21 mouse cellular contexts compared by ENCODE assay signal in the genomic region with DNA sequence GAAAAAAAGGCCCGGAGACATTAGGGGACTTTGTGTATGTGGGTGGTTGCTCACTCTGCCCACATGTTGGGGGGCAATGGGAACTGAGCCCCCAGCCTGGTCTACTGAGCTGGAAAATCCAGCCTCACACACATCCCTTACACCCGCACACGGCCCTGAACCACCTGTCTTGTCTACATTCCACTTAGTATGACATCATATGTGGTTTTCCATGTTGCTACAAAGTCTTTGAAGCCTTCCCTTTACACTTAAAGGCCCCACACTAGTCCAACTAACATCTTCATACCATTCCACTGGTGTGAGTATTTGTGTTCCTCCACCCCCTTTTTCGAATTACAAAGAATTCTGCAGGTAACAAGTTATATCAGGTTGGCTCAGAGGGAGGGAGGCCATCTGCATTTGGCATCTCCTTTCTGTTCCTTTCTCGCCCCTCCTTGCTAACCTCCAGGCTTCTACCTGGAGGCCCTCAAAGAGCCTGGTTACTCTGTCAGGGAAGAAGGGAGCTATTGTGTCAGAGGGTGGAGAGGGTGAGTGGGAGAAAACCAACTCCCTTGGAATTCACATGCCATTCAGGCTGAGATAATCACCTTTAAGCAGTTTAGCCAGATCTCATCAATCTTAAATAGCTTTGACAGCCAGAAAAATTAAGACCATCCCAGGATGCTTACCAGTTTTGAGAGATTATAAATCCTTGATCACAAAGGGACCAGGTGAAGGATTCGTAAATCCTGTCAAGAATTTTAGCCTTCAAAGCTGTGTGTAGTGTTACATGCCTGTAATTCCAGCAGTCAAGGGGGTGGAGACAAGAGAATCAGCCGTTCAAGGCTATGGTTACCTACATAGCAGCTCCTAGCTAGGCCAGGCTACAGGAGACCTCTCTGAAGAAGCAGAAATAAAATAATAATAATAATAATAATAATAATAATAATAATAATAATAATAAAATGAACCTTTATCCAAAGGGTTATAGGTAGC. TPM values are rescaled to one million over a fixed set of nuclear protein-coding genes. Genes with fewer than 3 reads are reported as not detected.
DNase-seq lines count a peak whose midpoint lies in the region; ATAC-seq and TF ChIP-seq lines count a peak whose summit lies in the region.
"Had no signal": no experiment of that assay in that cellular context is flagged by ENCODE, and none has a peak within 500 bp of the region (broad histone marks: within the 10 kb centered on the region; RNA-seq: fewer than 3 reads in every experiment).

No protein-coding gene starts in this region.

- no peak overlapping the region for H3K4me2 ChIP-seq in lung, embryonic 14.5 days
- no peak overlapping the region for H3K4me2 ChIP-seq in embryonic facial prominence, embryonic 13.5 days
- H3K4me2 ChIP-seq: hindbrain, embryonic 13.5 days; neural tube, embryonic 13.5 days had no signal

- H3K36me3 ChIP-seq in lung, embryonic 14.5 days (ENCODE audit: insufficient read depth) = no peaks in the 10 kb centered on the region
- no peaks in the 10 kb centered on the region for H3K36me3 ChIP-seq in embryonic facial prominence, embryonic 13.5 days
- H3K36me3 ChIP-seq: hindbrain, embryonic 13.5 days; neural tube, embryonic 13.5 days had no signal

- no peaks in the 10 kb centered on the region for H3K9me3 ChIP-seq in lung, embryonic 14.5 days (ENCODE audit: low read depth, low read length)
- no peaks in the 10 kb centered on the region for H3K9me3 ChIP-seq in embryonic facial prominence, embryonic 13.5 days
- H3K9me3 ChIP-seq: hindbrain, embryonic 13.5 days; megakaryocyte, embryonic 14.5 days; neural tube, embryonic 13.5 days had no signal

- H3K4me1 ChIP-seq in lung, embryonic 14.5 days (ENCODE audit: insufficient read depth) = no peaks in the 10 kb centered on the region
- no peaks in the 10 kb centered on the region; the same call in 1 of the 2 replicates for H3K4me1 ChIP-seq in embryonic facial prominence, embryonic 13.5 days

- no peak for TF ChIP-seq CTCF in lung, embryonic 14.5 days (IDR thresholded peaks at IDR 0.05; ENCODE audit: low read depth)

- H3K27ac ChIP-seq in lung, embryonic 14.5 days (ENCODE audit: low read depth) = peak overlapping the region; percentile 86
- H3K27ac ChIP-seq in embryonic facial prominence, embryonic 13.5 days = peak overlapping the region; percentile 29; the same call in 1 of the 2 replicates
- H3K27ac ChIP-seq: heart, adult 2 months; hindbrain, embryonic 13.5 days; neural tube, embryonic 13.5 days had no signal

- ATAC-seq in lung, embryonic 14.5 days (ENCODE audit: insufficient read depth) = peak; percentile 54
- peak; percentile 35; the same call in 1 of the 2 replicates for ATAC-seq in embryonic facial prominence, embryonic 13.5 days (ENCODE audit: insufficient number of reproducible peaks, insufficient read depth, low FRiP score, low TSS enrichment, low read depth)

- peak; percentile 28 for DNase-seq in lung, embryonic 14.5 days
- no peak for DNase-seq in lung, postnatal 36 days
- peak; percentile 51 for DNase-seq in Muller cell, postnatal 12 days (ENCODE audit: inconsistent ontology term)
- peak; percentile 46 for DNase-seq in mesoderm, embryonic 11.5 days (ENCODE audit: low read depth, low spot score)
- DNase-seq in gastrocnemius, postnatal 36 days = no peak
- no peak for DNase-seq in left cerebral cortex, postnatal 10 days (ENCODE audit: extremely low spot score in 1 of 2, low spot score in 2 of 2)
- no peak for DNase-seq in gastrocnemius, postnatal 25 days
- DNase-seq: B cell, adult 2 months; cerebellum, postnatal 25 days; heart, adult 2 months; heart, postnatal 10 days; kidney, adult 11 months; kidney, postnatal 36 days; layer of hippocampus, adult 9-11 months; lung, adult 18-20 months; right cerebral cortex, postnatal 4 days; thymus, adult 2 months had no signal

- 50% methylated on average over 7 of the region's 7 CpGs for WGBS in lung, embryonic 14.5 days
- 47% methylated on average over 7 of the region's 7 CpGs for WGBS in embryonic facial prominence, embryonic 13.5 days

- H3K9ac ChIP-seq in lung, embryonic 14.5 days = no peak overlapping the region
- H3K9ac ChIP-seq in embryonic facial prominence, embryonic 13.5 days = no peak overlapping the region
- H3K9ac ChIP-seq: hindbrain, embryonic 13.5 days; neural tube, embryonic 13.5 days had no signal

- no peaks in the 10 kb centered on the region for H3K27me3 ChIP-seq in lung, embryonic 14.5 days (ENCODE audit: insufficient read depth, low read length)
- H3K27me3 ChIP-seq in embryonic facial prominence, embryonic 13.5 days = no peaks in the 10 kb centered on the region
- H3K27me3 ChIP-seq: hindbrain, embryonic 13.5 days; neural tube, embryonic 13.5 days had no signal

- no peak overlapping the region for H3K4me3 ChIP-seq in lung, embryonic 14.5 days (ENCODE audit: low read depth, low read length)
- no peak overlapping the region for H3K4me3 ChIP-seq in embryonic facial prominence, embryonic 13.5 days
- H3K4me3 ChIP-seq: heart, adult 2 months; hindbrain, embryonic 13.5 days; megakaryocyte, embryonic 14.5 days; neural tube, embryonic 13.5 days had no signal

- intact Hi-C loops in gastrocnemius, postnatal 36 days (cut with DNase I) = no loop called here
- intact Hi-C loops in left cerebral cortex, postnatal 10 days (cut with DNase I) = no loop called here

RNA-seq across cellular contexts. Expression of gene Cdv3, which starts 11.0 kb away (rescaled TPM):
- polyA plus RNA-seq in lung, embryonic 14.5 days (2014; fragmentation: Nextera tagmentation; extraction: Ambion mirVana) = 92.0 and 93.4 TPM in 2 replicates
- 117 and 125 TPM in 2 replicates for polyA plus RNA-seq in embryonic facial prominence, embryonic 13.5 days (2015; fragmentation: Nextera tagmentation; extraction: Ambion mirVana)
- total RNA-seq in gastrocnemius, postnatal 36 days (2021) = 100 to 1,000 TPM; 162 to 200 TPM
- total RNA-seq in left cerebral cortex, postnatal 10 days (2021) = 100 to 1,000 TPM; 101 to 107 TPM
- 100 to 1,000 TPM; 144 to 162 TPM for total RNA-seq in gastrocnemius, postnatal 25 days (2021)

Comparison
In these comparisons a context has a peak if more than half of its experiments do, and no peak if none do; other contexts are left out.
1. DNase-seq: peak in lung, embryonic 14.5 days (single experiment), Muller cell, postnatal 12 days (single experiment) and mesoderm, embryonic 11.5 days (single experiment); none in lung, postnatal 36 days (single experiment), gastrocnemius, postnatal 36 days (0 of 2), left cerebral cortex, postnatal 10 days (0 of 2) and gastrocnemius, postnatal 25 days (single experiment).